In genomic region chr19:17417855-17418254, GRCm38 (mm10) we compare ENCODE assay signal across 9 mouse cellular contexts.
"Had no signal": no experiment of that assay in that cellular context is flagged by ENCODE, and none has a peak within 500 bp of the region (broad histone marks: within the 10 kb centered on the region; RNA-seq: fewer than 3 reads in every experiment).

No protein-coding gene starts in this region.

- DNase-seq: gastrocnemius, postnatal 36 days; heart, adult 2 months; heart, postnatal 4 days; kidney, adult 18-20 months; kidney, adult 8-10 months; kidney, postnatal 10 days; kidney, postnatal 25 days; kidney, postnatal 4 days; left cerebral cortex, postnatal 4 days had no signal
